Mouse (Mus musculus) forebrain, embryonic 15.5 days (tissue): ENCODE results near the gene Gm31371. TPM values are rescaled to one million over a fixed set of nuclear protein-coding genes. Genes with fewer than 3 reads are reported as not detected.
"Not testable (repeated sequence)": the region's sequence is repeated elsewhere in the genome, so short reads cannot be mapped to it uniquely, and the experiment has no call there.

Experiments used
- ATAC-seq: fragments of 200-750 bp; cut with Nextera tagmentation; replicated peaks from 2 replicates; pipeline ENCODE4 v1.8.0; 2017; ENCODE audit warnings: mild to moderate bottlenecking, moderate TSS enrichment, moderate library complexity
- H3K27ac ChIP-seq: fragments of 300-500 bp; sonication (generic); replicated peaks from 2 replicates; pipeline ENCODE4 v1.5.1; 2015; ENCODE audit warnings: mild to moderate bottlenecking, inconsistent platforms
- H3K27me3 ChIP-seq: fragments of 300-500 bp; sonication (generic); 2 replicates; pipeline ENCODE4 v1.6.1; 2015; ENCODE audit warnings: inconsistent platforms
- H3K36me3 ChIP-seq: fragments of 300-500 bp; sonication (generic); 2 replicates; pipeline ENCODE4 v1.6.1; 2015; ENCODE audit warnings: mild to moderate bottlenecking, inconsistent platforms
- H3K4me1 ChIP-seq: fragments of 300-500 bp; sonication (generic); 2 replicates; pipeline ENCODE4 v1.6.1; 2015; ENCODE audit warnings: inconsistent platforms
- H3K4me2 ChIP-seq: fragments of 300-500 bp; sonication (generic); replicated peaks from 2 replicates; pipeline ENCODE4 v1.6.1; 2015; ENCODE audit warnings: mild to moderate bottlenecking, inconsistent platforms
- H3K4me3 ChIP-seq: fragments of 300-500 bp; sonication (generic); 2 replicates; pipeline ENCODE4 v1.5.1; 2015; ENCODE audit warnings: mild to moderate bottlenecking, inconsistent platforms
- H3K9ac ChIP-seq: fragments of 300-500 bp; sonication (generic); replicated peaks from 2 replicates; pipeline ENCODE4 v1.6.1; 2015; ENCODE audit warnings: mild to moderate bottlenecking, inconsistent platforms
- H3K9me3 ChIP-seq: fragments of 300-500 bp; sonication (generic); 2 replicates; pipeline ENCODE4 v1.6.1; 2016; ENCODE audit warnings: inconsistent platforms
- WGBS: fragments of 180-500 bp; shearing (Covaris S2); methylation state at CpG from one replicate; pipeline ENCODE4 v1.1.7; 2015; ENCODE audit warnings: mixed read lengths; 5-methylcytosine and 5-hydroxymethylcytosine counted together
- polyA plus RNA-seq: library from polyadenylated mRNA; unstranded; fragments of >200 nt; fragmentation: Nextera tagmentation; extraction: Ambion mirVana; gene quantifications from 2 replicates; pipeline ENCODE4 v1.2.1, GENCODE M21; 2015

The Gm31371 gene
- not detected in 2 replicates for polyA plus RNA-seq

DNA sequence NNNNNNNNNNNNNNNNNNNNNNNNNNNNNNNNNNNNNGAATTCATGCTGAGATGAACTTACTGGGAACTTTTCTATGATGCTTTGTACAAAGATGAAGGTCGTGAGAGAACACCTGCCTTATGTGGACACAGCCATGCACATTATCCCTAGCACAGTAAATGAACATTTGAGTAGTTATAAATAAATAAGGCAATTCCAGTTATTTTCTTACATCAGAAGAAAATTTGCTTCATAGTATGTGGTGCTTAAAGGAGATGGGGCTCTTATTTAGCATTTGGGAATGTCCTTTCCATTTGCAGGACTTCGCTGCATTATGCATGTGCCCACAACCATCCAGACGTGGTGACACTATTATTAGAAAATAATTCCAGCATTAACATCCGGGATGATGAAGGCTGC is at the start of gene Gm31371:
TSS of gene Gm31371 (plus strand) at position 301 of the 400 bp plus-strand sequence.
- not testable (repeated sequence) for H3K27me3 ChIP-seq, H3K4me3 ChIP-seq, H3K36me3 ChIP-seq, ATAC-seq, H3K4me1 ChIP-seq, H3K4me2 ChIP-seq, H3K27ac ChIP-seq, H3K9ac ChIP-seq, H3K9me3 ChIP-seq
- 69% methylated on average over 3 of the region's 4 CpGs for WGBS

DNA sequence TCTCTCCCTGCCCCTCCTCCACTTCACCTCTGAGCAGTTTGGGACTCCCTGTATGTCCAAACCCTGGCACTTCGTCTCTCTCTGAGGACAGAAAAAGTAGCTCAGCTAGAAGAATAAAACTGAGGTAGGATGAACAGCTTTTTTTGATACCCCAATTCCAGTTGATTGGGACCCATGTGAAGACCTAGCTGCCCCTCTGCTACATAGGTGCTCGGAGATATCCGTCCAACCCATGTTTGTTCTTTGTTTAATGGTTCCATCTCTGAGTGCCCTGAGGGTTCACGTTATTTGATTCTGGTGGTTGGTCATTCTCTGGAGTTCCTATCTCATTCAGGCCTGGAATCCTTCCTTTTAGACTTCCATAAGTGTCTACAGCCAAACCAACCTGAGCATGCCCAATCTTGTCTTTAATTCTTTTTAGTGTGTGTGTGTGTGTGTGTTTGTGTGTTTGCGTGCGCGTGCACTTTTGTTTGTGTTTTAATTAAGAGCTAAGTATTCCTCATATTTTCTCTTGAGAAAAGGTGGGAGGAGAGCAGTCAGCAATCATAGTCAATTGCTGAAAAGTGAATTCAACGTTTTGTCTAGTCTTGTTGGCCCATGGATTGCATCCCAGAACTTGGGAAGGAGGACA is 3.3 kb downstream of the Gm31371 start:
- not testable (repeated sequence) for H3K27ac ChIP-seq, H3K4me1 ChIP-seq, H3K4me2 ChIP-seq, H3K36me3 ChIP-seq, ATAC-seq, H3K9ac ChIP-seq, H3K27me3 ChIP-seq, H3K4me3 ChIP-seq, H3K9me3 ChIP-seq
- WGBS = 91% methylated on average over 7 of the region's 8 CpGs

DNA sequence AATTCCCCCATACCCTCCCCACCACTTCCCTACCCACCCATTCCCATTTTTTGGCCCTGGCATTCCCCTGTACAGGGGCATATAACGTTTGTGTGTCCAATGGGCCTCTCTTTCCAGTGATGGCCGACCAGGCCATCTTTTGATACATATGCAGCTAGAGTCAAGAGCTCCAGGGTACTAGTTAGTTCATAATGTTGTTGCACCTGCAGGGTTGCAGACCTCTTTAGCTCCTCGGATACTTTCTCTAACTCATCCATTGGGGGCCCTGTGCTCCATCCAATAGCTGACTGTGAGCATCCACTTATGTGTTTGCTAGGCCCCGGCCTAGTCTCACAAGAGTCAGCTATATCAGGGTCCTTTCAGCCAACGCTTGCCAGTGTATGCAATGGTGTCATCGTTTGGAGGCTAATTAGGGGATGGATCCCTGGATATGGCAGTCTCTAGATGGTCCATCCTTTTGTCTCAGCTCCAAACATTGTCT is 5.7 kb downstream of the Gm31371 start:
- H3K9ac ChIP-seq, H3K4me1 ChIP-seq, H3K27ac ChIP-seq, ATAC-seq, H3K9me3 ChIP-seq, H3K27me3 ChIP-seq, H3K4me3 ChIP-seq, H3K36me3 ChIP-seq, H3K4me2 ChIP-seq: not testable (repeated sequence)
- 84% methylated on average over 4 of the region's 6 CpGs for WGBS

DNA sequence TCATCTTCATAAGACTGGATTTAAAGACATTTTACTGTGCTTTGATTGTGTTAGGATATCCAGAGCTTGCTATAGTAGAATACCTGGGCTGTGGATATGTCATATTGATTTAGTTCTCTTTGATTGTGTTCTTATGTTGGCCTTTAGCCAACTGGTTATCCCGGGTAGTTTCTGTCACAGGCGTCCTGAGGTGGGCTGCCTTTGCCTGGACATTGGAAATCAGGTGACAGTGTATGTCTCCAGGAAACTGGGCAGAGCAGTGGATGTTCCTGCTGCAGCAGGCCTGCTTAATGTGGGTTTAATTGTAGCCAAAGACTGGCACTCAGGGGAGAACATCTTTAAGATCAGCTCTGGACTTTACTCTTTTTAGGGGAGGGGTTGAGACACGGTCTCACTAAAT is 15.9 kb downstream of the Gm31371 start:
- 79% methylated on average over 2 of the region's 3 CpGs for WGBS
- not testable (repeated sequence) for H3K9ac ChIP-seq, H3K27me3 ChIP-seq

DNA sequence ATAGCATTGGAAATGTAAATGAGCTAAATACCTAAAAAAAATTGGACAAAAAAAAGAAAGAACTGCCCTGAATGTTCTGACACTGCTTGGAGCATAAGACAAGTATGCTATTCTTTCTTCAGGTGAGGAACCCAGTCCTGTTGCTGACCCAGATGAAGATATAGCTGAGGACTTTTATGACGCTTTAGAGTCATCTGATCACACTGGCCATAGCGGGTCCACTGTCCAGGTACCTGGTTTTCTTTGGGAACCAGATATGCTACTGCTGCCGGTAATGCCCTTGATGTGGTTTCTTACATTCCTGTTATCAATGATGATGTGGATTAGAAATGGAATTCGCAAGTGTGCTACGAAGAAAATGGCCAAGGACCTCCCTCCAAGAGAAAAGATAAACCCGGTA is 31.1 kb downstream of the Gm31371 start:
- WGBS = 91% methylated on average over 1 of the region's 6 CpGs
- not testable (repeated sequence) for ATAC-seq, H3K36me3 ChIP-seq, H3K9ac ChIP-seq, H3K27me3 ChIP-seq, H3K27ac ChIP-seq, H3K4me1 ChIP-seq, H3K9me3 ChIP-seq, H3K4me3 ChIP-seq, H3K4me2 ChIP-seq

More for the DNA sequence above, 15.9 kb downstream of the Gm31371 start:
- not testable (repeated sequence) for ATAC-seq, H3K4me2 ChIP-seq, H3K4me1 ChIP-seq, H3K4me3 ChIP-seq, H3K9me3 ChIP-seq, H3K36me3 ChIP-seq, H3K27ac ChIP-seq

DNA sequence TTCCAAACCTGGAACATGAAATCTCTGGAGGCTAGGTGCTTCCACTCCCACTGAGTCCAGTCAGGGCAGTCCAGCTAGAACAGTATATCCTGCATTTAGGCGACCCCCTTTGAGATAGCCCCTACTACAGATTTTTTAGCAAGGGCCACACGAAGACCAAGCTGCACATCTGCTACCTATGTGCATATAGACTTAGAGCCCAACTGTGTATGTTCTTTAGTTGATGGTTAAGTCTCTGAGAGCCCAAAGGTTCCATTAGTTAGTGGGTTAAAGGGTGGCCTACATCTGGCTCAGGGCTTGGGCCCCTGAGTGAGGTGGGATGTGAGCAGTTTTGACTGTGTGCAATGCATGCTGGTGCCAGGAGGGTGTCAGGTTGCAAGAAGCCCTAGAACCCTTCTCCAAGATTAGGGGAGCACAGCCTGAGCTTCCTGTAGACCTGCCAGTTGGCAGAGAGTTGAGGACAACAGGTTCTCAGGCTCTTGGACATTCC is 32.4 kb downstream of the Gm31371 start:
- not testable (repeated sequence) for H3K4me1 ChIP-seq, H3K4me2 ChIP-seq, ATAC-seq, H3K36me3 ChIP-seq, H3K9me3 ChIP-seq, H3K4me3 ChIP-seq, H3K27ac ChIP-seq, H3K27me3 ChIP-seq, H3K9ac ChIP-seq
- WGBS = 68% methylated on average over 2 of the region's 2 CpGs

DNA sequence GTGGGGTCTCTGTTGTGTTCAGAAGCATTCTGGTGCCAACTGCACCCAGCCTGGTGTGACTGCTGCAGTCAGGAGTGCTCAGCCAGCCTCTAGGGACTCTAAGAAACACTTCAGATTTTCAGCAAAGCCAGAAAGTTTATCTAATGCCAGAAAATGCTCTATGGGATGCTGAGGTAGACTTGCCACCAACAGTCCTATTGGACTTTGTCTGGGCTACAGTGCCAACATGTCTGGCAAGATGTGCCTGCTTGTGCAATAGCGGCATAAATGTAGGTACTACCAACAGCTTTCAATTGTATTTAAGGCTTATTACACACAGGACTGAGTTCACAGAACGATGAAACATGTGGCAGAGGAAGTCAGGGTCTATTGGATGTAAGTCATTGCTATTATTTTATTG is 57.7 kb downstream of the Gm31371 start:
- no peaks in the 10 kb centered on the region for H3K27me3 ChIP-seq
- H3K9ac ChIP-seq = no peak overlapping the region
- no peaks in the 10 kb centered on the region for H3K4me1 ChIP-seq
- H3K27ac ChIP-seq = no peak overlapping the region
- no peak for ATAC-seq
- H3K4me3 ChIP-seq = no peak overlapping the region
- 77% methylated on average over 2 of the region's 2 CpGs for WGBS
- H3K36me3 ChIP-seq = no peaks in the 10 kb centered on the region
- H3K4me2 ChIP-seq = no peak overlapping the region
- H3K9me3 ChIP-seq = peaks cover 5% of the 10 kb centered on the region; the same call in 1 of the 2 replicates

DNA sequence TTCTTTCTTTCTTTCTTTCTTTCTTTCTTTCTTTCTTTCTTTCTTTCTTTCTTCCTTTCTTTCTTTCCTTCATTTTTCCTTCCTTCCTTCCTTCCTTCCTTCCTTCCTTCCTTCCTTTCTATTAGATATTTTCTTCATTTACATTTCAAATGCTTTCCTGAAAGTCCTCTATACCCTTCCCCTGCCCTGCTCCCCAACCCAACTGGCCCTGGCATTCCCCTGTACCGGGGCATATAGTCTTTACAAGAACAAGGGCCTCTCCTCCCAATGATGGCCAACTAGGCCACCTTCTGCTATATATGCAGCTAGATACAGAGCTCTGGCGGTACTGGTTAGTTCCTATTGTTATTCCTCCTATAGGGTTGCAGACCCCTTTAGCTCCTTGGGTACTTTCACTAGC is 60.6 kb downstream of the Gm31371 start:
- 65% methylated on average over 2 of the region's 2 CpGs for WGBS
- not testable (repeated sequence) for ATAC-seq, H3K4me1 ChIP-seq, H3K4me3 ChIP-seq, H3K9me3 ChIP-seq, H3K4me2 ChIP-seq, H3K36me3 ChIP-seq, H3K27me3 ChIP-seq, H3K27ac ChIP-seq, H3K9ac ChIP-seq

DNA sequence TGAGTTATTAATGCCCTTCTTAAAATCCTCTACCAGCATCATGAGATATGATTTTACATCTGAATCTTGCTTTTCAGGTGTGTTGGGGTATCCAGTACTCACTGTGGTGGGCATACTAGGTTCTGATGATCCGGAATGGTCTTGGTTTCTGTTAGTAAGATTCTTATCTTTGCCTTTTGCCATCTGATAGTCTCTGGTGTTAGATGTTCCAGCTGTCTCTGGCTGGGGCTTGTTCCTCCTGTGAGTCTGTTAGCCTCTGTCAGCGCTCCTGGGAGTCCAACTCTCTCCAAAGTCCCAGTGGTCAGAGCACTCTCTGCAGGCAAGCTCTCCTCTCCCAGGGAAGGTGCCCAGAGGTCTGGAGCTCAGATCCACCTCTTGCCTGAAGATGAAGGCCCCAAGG is 65.0 kb downstream of the Gm31371 start:
- H3K27me3 ChIP-seq, H3K27ac ChIP-seq, ATAC-seq, H3K36me3 ChIP-seq, H3K9me3 ChIP-seq, H3K4me2 ChIP-seq, H3K4me3 ChIP-seq, H3K9ac ChIP-seq, H3K4me1 ChIP-seq: not testable (repeated sequence)
- WGBS = 53% methylated on average over 2 of the region's 2 CpGs

DNA sequence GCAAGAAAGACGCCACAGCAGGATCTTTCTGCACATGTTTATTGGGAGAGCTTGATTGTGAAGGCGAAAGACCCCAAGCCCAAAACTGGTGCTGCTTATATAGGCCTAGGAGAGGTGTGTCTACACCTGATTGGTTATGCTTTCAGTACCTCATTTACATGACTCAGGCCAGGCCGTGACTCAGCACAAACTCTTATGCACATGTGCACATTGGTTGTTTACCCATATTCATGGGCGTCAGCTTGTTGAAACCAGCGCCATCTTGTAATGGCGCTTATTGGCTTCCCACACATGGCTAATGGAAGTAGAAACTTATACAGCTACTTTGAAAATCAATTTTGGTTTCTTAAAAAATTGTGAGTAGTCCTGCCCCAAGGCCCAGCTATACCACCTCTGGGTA is 72.0 kb downstream of the Gm31371 start:
- not testable (repeated sequence) for H3K27me3 ChIP-seq, H3K4me1 ChIP-seq, ATAC-seq, H3K4me3 ChIP-seq, H3K27ac ChIP-seq, H3K9me3 ChIP-seq, H3K9ac ChIP-seq, H3K4me2 ChIP-seq, H3K36me3 ChIP-seq
- 89% methylated on average over 6 of the region's 6 CpGs for WGBS

Other genes with a start within 250 kb of the Gm31371 start
- not detected in 2 replicates for gene 4930467E23Rik, start 173.8 kb upstream of the Gm31371 start, polyA plus RNA-seq